Mouse (Mus musculus): ENCODE measurements at regions not wholly inside any gene's neighbourhood (a gene's known extent, or its start where the extent isn't known, plus 50 kb on each side); places are given as distances from the start of the nearest gene placed in this dataset.

GRCm38 (mm10) chr11:31755858-31756257 is 84.2 kb upstream of the Bod1 start:
- Histone ChIP-seq H3K27ac (ENCODE audit: low read length) (no peak overlapping the region), H3K36me3 (ENCODE audit: control insufficient read depth, insufficient read depth) (no peaks in the 10 kb centered on the region), H3K4me2 (ENCODE audit: low read depth, low read length) (no peak overlapping the region), H3K9ac (ENCODE audit: low read depth, low read length) (no peak overlapping the region), H3K4me1 (ENCODE audit: control insufficient read depth, low read depth, low read length) (peaks cover 12% of the 10 kb centered on the region), H3K4me3 (ENCODE audit: low read depth, low read length) (no peak overlapping the region), H3K27me3 (ENCODE audit: control insufficient read depth, insufficient read depth, low read depth, low read length) (no peaks in the 10 kb centered on the region; the same call in 1 of the 2 replicates), H3K9me3 (replicated peaks; ENCODE audit: control insufficient read depth, low read length) (no peaks in the 10 kb centered on the region)
- 63% methylated on average over 3 of the region's 3 CpGs for WGBS (ENCODE audit: insufficient replicate concordance)
- no peak for ATAC-seq (ENCODE audit: low read depth)

GRCm38 (mm10) chr11:31756355-31757145 is 84.9 kb upstream of the Bod1 start:
- no peak overlapping the region for H3K4me3 ChIP-seq (ENCODE audit: low read depth, low read length)
- no peaks in the 10 kb centered on the region for H3K9me3 ChIP-seq (replicated peaks; ENCODE audit: control insufficient read depth, low read length)
- no peaks in the 10 kb centered on the region; the same call in 1 of the 2 replicates for H3K27me3 ChIP-seq (ENCODE audit: control insufficient read depth, insufficient read depth, low read depth, low read length)
- no peak for ATAC-seq (ENCODE audit: low read depth)
- peaks cover 5% of the 10 kb centered on the region for H3K4me1 ChIP-seq (ENCODE audit: control insufficient read depth, low read depth, low read length)
- H3K4me2 ChIP-seq (ENCODE audit: low read depth, low read length) = no peak overlapping the region
- 64% methylated on average over 10 of the region's 10 CpGs for WGBS (ENCODE audit: insufficient replicate concordance)
- no peaks in the 10 kb centered on the region for H3K36me3 ChIP-seq (ENCODE audit: control insufficient read depth, insufficient read depth)
- no peak overlapping the region for H3K27ac ChIP-seq (ENCODE audit: low read length)
- no peak overlapping the region for H3K9ac ChIP-seq (ENCODE audit: low read depth, low read length)

GRCm38 (mm10) chr11:31759868-31760765 is 88.4 kb upstream of the Bod1 start:
- H3K27ac ChIP-seq (ENCODE audit: low read length) = no peak overlapping the region
- WGBS (ENCODE audit: insufficient replicate concordance) = 52% methylated on average over 9 of the region's 9 CpGs

GRCm38 (mm10) chr11:31763856-31764255 is 92.2 kb upstream of the Bod1 start:
- no peaks in the 10 kb centered on the region for H3K36me3 ChIP-seq (ENCODE audit: control insufficient read depth, insufficient read depth)
- H3K4me3 ChIP-seq (ENCODE audit: low read depth, low read length) = no peak overlapping the region
- H3K27ac ChIP-seq (ENCODE audit: low read length) = no peak overlapping the region
- no peaks in the 10 kb centered on the region; the same call in 1 of the 2 replicates for H3K27me3 ChIP-seq (ENCODE audit: control insufficient read depth, insufficient read depth, low read depth, low read length)
- no peaks in the 10 kb centered on the region for H3K9me3 ChIP-seq (replicated peaks; ENCODE audit: control insufficient read depth, low read length)
- H3K4me2 ChIP-seq (ENCODE audit: low read depth, low read length) = no peak overlapping the region
- no peak for ATAC-seq (ENCODE audit: low read depth)
- H3K4me1 ChIP-seq (ENCODE audit: control insufficient read depth, low read depth, low read length) = peaks cover 4% of the 10 kb centered on the region
- H3K9ac ChIP-seq (ENCODE audit: low read depth, low read length) = no peak overlapping the region
- 47% methylated on average over 3 of the region's 3 CpGs for WGBS (ENCODE audit: insufficient replicate concordance)

More at GRCm38 (mm10) chr11:31759868-31760765, 88.4 kb upstream of the Bod1 start:
- ATAC-seq (ENCODE audit: low read depth) = no peak
- Histone ChIP-seq H3K4me2 (ENCODE audit: low read depth, low read length) (no peak overlapping the region), H3K4me1 (ENCODE audit: control insufficient read depth, low read depth, low read length) (no peaks in the 10 kb centered on the region; the same call in 1 of the 2 replicates), H3K9ac (ENCODE audit: low read depth, low read length) (no peak overlapping the region), H3K27me3 (ENCODE audit: control insufficient read depth, insufficient read depth, low read depth, low read length) (no peaks in the 10 kb centered on the region; the same call in 1 of the 2 replicates), H3K4me3 (ENCODE audit: low read depth, low read length) (no peak overlapping the region), H3K36me3 (ENCODE audit: control insufficient read depth, insufficient read depth) (no peaks in the 10 kb centered on the region), H3K9me3 (replicated peaks; ENCODE audit: control insufficient read depth, low read length) (no peaks in the 10 kb centered on the region)

- WGBS (ENCODE audit: insufficient replicate concordance) = 86% methylated on average over 5 of the region's 5 CpGs
- peaks cover 26% of the 10 kb centered on the region for H3K4me1 ChIP-seq (ENCODE audit: control insufficient read depth, low read depth, low read length)
- H3K27me3 ChIP-seq (ENCODE audit: control insufficient read depth, insufficient read depth, low read depth, low read length) = no peaks in the 10 kb centered on the region
- H3K9ac ChIP-seq (ENCODE audit: low read depth, low read length) = no peak overlapping the region
- H3K36me3 ChIP-seq (ENCODE audit: control insufficient read depth, insufficient read depth) = no peaks in the 10 kb centered on the region
- no peak overlapping the region for H3K4me2 ChIP-seq (ENCODE audit: low read depth, low read length)
- H3K4me3 ChIP-seq (ENCODE audit: low read depth, low read length) = no peak overlapping the region
- no peaks in the 10 kb centered on the region for H3K9me3 ChIP-seq (replicated peaks; ENCODE audit: control insufficient read depth, low read length)
- ATAC-seq (ENCODE audit: low read depth) = no peak
- H3K27ac ChIP-seq (ENCODE audit: low read length) = no peak overlapping the region
Observed at GRCm38 (mm10) chr11:31766296-31766695, 94.6 kb upstream of the Bod1 start.

- ATAC-seq (ENCODE audit: low read depth) = no peak
- Histone ChIP-seq H3K9me3 (replicated peaks; ENCODE audit: control insufficient read depth, low read length) (no peaks in the 10 kb centered on the region), H3K27ac (ENCODE audit: low read length) (peak overlapping the region; percentile 55), H3K27me3 (ENCODE audit: control insufficient read depth, insufficient read depth, low read depth, low read length) (no peaks in the 10 kb centered on the region), H3K4me3 (ENCODE audit: low read depth, low read length) (no peak overlapping the region), H3K9ac (ENCODE audit: low read depth, low read length) (0 out of 2 replicates have a peak overlapping the region, but pooled peaks have one; percentile 14), H3K36me3 (ENCODE audit: control insufficient read depth, insufficient read depth) (no peaks in the 10 kb centered on the region), H3K4me1 (ENCODE audit: control insufficient read depth, low read depth, low read length) (peaks cover 35% of the 10 kb centered on the region), H3K4me2 (ENCODE audit: low read depth, low read length) (no peak overlapping the region)
- 78% methylated on average over 10 of the region's 10 CpGs for WGBS (ENCODE audit: insufficient replicate concordance)
Observed at GRCm38 (mm10) chr11:31767727-31768495, 96.2 kb upstream of the Bod1 start.

GRCm38 (mm10) chr11:31769804-31770654 is 98.3 kb upstream of the Bod1 start:
- no peaks in the 10 kb centered on the region for H3K36me3 ChIP-seq (ENCODE audit: control insufficient read depth, insufficient read depth)
- WGBS (ENCODE audit: insufficient replicate concordance) = 43% methylated on average over 4 of the region's 4 CpGs
- H3K27me3 ChIP-seq (ENCODE audit: control insufficient read depth, insufficient read depth, low read depth, low read length) = no peaks in the 10 kb centered on the region
- peaks cover 35% of the 10 kb centered on the region for H3K4me1 ChIP-seq (ENCODE audit: control insufficient read depth, low read depth, low read length)
- ATAC-seq (ENCODE audit: low read depth) = peak; percentile 97
- H3K4me2 ChIP-seq (ENCODE audit: low read depth, low read length) = peak overlapping the region; percentile 63
- peak overlapping the region; percentile 100 for H3K27ac ChIP-seq (ENCODE audit: low read length)
- peak overlapping the region; percentile 75 for H3K9ac ChIP-seq (ENCODE audit: low read depth, low read length)
- peaks cover 6% of the 10 kb centered on the region; the same call in 1 of the 2 replicates for H3K9me3 ChIP-seq (replicated peaks; ENCODE audit: control insufficient read depth, low read length)
- H3K4me3 ChIP-seq (ENCODE audit: low read depth, low read length) = peak overlapping the region; percentile 24

GRCm38 (mm10) chr11:31770881-31771280 is 99.2 kb upstream of the Bod1 start:
- H3K4me3 ChIP-seq (ENCODE audit: low read depth, low read length) = no peak overlapping the region
- no peaks in the 10 kb centered on the region for H3K36me3 ChIP-seq (ENCODE audit: control insufficient read depth, insufficient read depth)
- peak overlapping the region; percentile 75 for H3K9ac ChIP-seq (ENCODE audit: low read depth, low read length)
- WGBS (ENCODE audit: insufficient replicate concordance) = 83% methylated on average over 7 of the region's 7 CpGs
- peaks cover 35% of the 10 kb centered on the region for H3K4me1 ChIP-seq (ENCODE audit: control insufficient read depth, low read depth, low read length)
- H3K27ac ChIP-seq (ENCODE audit: low read length) = peak overlapping the region; percentile 100
- peak overlapping the region; percentile 63 for H3K4me2 ChIP-seq (ENCODE audit: low read depth, low read length)
- ATAC-seq (ENCODE audit: low read depth) = no peak
- H3K27me3 ChIP-seq (ENCODE audit: control insufficient read depth, insufficient read depth, low read depth, low read length) = no peaks in the 10 kb centered on the region
- peaks cover 6% of the 10 kb centered on the region; the same call in 1 of the 2 replicates for H3K9me3 ChIP-seq (replicated peaks; ENCODE audit: control insufficient read depth, low read length)

Measured in liver, embryonic 16.5 days (tissue).